Mouse (Mus musculus) fibroblast of lung, adult 2 months (primary cell): ENCODE results near the gene Atf6b.
A peak's percentile ranks its signal among the peaks of the same experiment; 100 is the strongest.

ENCODE experiments used
- DNase-seq: peaks from one replicate; pipeline ENCODE4 v3.0.0-alpha.2; 2011; ENCODE audit warnings: low read depth

Gene Atf6b

GRCm38 (mm10) chr17:34646906-34647787 lies at the start of gene Atf6b:
Gene Atf6b (plus strand): TSS chr17:34647146.
- peak; percentile 93 for DNase-seq

DNA sequence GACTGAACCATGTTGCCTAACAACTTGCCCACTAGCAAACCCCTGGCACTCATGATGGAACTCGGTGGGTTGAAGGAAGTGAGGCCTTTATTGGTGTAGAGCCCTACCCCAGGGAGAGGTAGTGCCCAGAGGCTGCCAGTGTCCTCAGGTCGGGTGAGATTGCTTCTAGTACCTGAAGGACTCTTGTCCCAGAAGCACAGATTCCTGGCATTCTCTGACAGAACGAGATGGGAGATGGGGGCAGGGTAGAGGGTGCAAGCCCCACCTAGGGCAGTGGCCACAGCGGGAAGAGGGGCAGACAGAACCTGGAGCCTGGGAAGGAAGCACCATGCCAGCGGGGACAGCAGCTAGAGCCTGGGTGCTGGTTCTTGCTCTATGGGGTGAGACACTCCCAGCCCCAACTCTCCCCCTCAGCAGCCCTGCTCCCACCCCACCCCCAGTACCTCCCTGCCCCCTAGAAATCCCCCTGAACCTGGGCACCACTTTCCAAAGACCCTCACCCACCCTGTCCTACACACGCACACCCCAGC lies 49.3 kb upstream of the Atf6b start, which contains the start of gene Ager:
TSS of gene Ager (plus strand) at position 297 of the 530 bp plus-strand sequence.
- no peak for DNase-seq

GRCm38 (mm10) chr17:34599891-34600290 lies 47.1 kb upstream of the Atf6b start:
- DNase-seq: no peak

DNA sequence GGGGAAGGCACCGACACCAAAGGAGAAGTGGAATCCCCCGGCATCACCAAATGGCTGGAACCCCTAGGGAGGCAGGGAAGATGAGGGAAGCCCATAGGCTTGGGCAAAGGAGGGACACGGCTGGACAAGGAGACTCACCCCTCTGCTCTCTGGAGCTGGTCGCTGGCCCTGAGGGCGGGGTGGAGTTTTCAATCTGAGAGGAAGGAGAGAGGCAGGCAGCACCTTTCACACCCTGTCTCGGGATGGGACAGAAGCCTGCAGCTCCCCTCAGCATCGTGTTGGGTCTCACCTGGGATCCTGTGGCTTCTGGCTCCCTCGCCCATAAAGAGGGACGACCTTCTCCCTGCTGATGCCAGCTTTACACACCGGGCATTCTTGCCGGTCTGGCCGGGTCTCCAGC lies 45.1 kb upstream of the Atf6b start:
- DNase-seq: no peak

DNA sequence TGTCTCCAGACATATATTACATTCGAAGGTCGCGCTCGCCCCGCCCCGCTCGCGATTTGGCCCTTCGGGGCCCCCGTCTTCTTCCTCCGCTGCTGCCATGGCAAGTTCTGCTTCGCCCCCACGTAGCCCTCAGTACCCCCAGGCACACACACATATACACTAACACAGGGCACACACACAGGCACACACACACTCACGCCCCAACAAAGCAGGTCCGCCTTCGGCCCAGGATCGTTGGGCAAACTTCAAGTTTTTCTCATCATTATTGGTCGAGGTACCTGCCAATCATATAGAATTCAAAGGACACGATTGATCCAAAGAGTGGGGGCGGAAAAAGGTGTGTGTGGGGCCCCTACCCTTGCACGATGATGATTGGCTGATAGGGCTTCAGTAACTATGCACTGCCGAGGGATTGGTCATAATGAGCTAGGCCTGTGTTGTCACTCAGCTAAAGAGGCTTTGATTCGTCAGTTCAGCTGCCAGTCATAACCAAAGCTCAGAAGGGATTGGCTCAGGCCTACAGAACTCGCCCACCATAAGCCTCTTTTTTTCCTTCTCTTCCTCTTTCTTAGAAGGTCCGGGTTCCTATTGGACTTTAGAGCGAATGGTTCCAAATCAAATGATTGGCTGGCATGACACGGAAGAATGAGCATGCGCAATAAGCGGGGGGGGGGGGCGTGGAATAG lies 43.4 kb upstream of the Atf6b start, which contains the start of gene Rnf5:
TSS of gene Rnf5 (minus strand) at position 316 of the 686 bp plus-strand sequence.
- peak; percentile 100 for DNase-seq

DNA sequence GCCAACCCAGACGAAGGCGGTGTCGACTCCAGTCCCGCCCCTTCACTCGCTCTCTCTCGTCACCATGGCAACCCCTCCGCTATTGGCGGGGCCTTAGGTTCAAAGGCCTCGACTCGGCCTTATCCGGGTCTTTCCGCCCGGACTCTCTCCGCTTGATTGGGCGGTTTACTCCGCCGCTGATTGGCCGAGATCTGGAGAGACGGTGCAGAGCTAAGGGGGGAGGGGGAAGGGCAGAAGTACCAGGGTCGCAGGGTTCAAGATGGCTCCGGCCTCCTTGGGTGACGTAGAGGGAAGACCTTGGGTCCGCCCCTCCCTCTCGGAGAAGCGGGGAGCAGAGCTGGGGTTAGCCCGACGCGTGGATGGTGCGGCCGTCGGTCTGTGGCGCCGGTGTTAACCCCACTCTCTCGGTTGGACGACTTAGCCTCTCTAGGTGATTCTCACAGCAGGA lies 42.9 kb upstream of the Atf6b start, which contains the start of gene Agpat1:
TSS of gene Agpat1 (plus strand) at position 202 of the 448 bp plus-strand sequence.
- DNase-seq: no peak

- no peak for DNase-seq
Observed at GRCm38 (mm10) chr17:34604511-34605237, 42.3 kb upstream of the Atf6b start.

DNA sequence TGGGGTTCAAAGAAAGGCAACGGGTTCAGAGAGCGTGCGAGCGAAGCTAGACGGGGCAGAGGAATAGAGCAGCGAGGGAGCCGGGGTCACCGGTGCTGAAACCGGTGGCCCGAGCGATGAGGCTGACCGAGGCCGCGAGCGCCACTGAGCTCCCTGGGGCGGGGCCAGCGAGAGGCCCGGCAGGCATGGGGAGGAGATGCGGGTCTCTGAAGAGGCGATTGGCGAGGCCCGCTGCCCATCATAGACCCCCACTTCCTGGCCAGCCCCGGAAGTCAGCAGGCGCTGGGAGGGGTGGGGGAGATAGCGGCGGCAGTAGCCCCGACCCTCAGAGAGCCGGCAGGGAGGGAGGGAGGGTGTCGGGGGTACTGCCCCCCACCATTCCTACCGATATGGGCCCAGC lies 41.3 kb upstream of the Atf6b start:
- peak; percentile 78 for DNase-seq

DNA sequence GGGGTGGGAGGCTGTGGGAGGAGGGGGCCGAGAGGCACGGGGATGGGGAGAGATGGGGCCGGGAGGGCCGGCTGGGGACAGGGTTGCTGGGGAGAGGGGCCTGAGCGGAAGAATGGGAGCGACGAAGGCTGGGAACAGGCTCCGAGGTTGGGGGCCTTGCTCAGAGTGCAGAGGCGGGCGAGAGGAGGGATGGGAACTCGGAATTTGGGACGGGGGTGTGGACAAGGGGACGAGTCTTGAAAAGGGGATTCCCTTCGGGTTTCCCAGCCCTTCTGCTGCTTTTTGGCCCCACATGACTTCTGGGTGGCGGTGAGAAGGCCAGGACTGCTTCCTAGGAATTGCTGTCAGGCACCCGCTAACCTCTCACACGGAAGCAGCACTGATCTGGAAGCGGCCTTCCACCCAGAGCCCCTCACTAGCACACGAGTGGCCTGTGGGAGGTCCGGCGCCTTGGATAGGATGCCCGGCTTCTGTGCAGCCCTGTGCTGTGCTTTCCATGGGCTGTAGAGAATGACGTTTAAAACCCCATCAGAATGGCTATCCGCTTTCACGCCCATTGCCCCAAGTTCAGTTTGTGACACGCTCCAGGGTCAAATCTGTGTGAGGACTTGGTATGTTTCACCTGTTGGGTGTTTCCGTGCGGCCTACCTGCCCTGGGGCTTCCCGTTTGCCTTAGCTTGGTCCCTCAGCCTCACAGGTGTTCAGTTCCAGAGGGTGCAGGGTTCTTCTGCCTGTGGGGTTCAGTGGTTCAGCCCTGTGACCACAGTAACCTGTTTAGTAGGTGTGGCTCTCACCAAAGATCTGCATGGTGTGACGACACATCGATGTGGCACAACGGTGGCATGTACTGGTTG lies 40.5 kb upstream of the Atf6b start:
- DNase-seq: no peak

DNA sequence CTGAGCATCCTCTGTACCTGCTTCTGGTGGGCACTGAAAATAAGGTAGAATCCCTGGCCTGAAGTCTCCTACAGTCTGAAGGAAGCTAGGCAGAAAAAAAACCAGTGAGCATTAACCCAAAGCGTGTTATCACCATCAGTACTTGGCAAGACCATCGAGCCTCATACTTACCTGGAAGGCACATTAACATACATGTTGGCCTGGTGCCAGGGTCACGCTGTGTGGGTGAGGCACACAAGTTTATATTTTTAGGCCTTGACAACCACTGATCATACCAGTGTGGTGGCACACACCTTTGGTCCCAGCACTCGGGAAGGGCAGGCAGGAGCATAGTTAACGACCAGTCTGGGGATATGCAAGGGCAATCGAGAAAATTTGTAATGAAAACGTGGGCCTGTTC lies 38.9 kb upstream of the Atf6b start:
- no peak for DNase-seq

- no peak for DNase-seq
Observed at GRCm38 (mm10) chr17:34611050-34611449, 35.9 kb upstream of the Atf6b start.

GRCm38 (mm10) chr17:34613054-34613645 lies 33.8 kb upstream of the Atf6b start:
- no peak for DNase-seq

DNA sequence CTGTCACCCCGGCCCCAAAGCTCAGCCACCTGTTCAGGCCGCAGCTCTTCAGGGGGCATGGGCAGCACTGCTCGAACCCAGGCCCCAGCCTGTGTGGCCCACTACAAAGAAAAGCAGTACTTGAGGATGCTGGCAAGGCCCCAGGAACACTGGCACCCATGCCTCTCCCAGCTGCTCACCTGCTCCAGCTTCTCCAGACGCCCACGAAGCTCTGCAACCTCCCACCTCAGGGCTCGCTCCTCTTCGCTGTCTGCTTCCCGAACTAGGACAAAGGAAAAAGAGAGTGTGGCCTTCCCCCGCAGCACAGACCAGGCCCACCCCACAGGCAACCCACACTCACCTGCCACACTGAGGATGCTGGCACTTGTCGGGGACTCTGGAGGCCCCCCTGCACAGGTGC lies 33.1 kb upstream of the Atf6b start:
- no peak for DNase-seq

DNA sequence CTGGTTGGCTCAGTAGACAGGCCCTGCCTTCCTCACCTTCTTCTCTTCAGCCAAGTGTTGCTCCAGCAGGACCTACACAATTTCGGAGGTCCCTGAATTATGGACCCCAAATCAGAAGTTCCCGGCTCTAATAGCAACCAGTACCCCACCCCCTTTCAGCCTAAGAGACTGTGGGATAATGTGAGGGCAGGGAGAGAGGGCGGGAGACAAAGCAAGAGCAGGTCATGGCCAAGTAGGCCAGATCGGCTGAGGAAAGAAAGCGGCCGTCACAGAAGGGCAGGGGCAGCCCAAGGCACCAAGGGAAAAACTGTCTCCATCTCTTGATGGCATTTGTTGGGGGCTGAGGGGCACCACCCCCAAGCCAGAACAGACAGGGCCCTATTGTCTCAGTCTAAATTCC lies 31.1 kb upstream of the Atf6b start, which contains the start of gene Egfl8:
TSS of gene Egfl8 (minus strand) at position 101 of the 400 bp plus-strand sequence.
- no peak for DNase-seq

DNA sequence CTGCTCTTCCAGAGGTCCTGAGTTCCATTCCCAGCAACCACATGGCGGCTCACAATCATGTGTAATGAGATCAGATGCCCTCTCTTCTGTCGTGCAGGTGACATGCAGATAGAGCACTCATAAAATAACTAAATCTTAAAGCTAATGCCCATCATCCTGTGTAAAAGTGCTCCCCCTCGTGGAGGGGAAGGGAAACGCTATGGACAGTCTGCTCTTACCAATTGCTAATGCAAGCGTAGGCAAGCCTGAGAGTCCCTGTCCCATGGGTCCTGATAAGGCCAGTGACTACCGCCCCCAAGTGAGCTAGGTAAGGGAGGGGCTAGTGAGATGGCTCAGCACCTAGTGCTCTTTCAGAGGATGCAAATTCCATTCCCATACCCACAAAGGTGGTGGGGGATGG lies 27.9 kb upstream of the Atf6b start:
- DNase-seq: no peak

DNA sequence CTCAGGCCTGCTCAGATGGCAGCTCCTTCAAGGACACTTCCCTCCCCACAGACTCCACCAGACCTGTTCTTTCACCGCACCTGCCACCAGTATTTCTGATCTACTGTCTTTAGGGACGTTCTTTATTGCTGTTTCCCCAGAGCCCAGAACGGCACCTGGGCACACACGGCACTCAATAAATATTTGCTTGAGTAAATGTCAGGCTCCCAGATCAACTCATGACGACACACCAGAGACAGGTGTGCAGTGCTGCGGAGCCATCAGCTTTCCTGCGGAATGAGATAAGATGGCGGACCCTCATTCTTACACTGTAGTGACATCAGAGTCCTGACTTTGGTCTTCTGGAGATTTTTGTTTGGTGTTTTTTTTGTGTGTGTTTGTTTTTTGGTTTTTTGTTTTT lies 25.9 kb upstream of the Atf6b start:
- no peak for DNase-seq

DNA sequence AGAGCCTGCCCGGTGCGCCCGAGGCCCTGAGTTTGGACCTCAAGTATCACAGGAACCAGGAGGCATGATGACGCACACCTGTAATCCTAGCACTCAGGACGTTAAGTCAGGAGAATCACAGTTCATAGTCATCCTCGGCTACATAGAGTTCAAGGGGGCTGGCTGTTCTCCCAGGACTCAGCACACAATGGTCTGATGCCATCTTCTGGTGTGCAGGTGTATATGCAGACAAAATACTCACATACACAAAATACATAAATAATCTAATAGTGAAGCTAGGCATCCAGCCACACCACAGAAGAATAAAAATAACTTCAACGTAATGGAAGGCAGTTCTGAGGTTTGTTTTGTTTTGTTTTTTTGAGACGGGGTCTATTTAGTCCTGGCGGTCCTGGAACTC lies 23.8 kb upstream of the Atf6b start:
- no peak for DNase-seq

DNA sequence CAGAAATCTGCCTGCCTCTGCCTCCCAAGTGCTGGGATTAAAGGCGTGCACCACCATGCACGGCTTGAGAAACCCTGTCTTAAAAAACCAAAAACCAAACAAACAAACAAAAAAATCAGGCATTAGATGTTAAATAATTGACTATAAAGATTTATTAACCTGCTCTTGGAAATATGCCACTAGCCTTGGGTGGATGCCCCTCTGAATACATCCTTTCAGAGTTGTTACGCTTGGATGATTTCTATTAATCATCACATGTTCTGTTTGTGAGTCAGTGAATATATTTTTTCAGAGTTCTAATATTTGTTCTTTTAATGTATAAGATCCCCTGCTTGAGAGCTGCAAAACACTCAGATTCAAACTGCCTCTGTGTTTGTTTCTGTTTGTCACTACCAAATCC lies 22.0 kb upstream of the Atf6b start:
- DNase-seq: no peak

DNA sequence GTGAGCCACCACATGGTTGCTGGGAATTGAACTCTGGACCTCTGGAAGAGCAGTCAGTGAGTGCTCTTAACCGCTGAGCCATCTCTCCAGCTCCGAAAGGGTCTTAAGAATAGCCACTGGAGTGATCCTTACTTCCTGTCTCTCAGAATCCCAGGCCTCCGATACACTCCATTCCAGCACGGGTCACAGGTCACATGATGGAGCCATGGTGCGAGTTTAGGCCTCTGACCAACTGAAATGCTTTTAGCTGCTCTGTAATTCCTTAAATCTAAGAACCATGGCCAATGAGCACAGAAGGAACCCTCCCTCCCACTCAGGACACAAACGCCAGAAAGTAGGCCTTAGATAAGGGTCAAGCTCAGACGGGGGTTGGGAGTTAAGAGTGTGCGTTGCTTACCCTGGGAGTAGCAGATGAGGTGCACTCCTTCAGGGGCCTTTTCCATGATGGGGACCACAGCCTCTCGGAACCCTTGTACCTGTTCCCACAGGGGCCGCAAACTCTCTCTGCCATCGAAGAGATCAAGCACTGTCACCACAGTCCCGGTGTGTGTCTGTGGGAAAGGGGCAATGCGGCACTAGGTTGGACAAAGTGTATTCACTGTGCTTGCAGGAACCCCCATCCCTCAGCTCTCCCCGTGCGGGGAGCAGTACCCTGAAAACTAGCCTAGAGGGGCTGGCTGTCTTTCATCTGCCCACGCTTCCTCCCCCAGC lies 20.7 kb upstream of the Atf6b start:
- DNase-seq: no peak

- no peak for DNase-seq
Observed at GRCm38 (mm10) chr17:34626773-34627092, 20.2 kb upstream of the Atf6b start.
